Mouse (Mus musculus): ENCODE measurements at regions not wholly inside any gene's neighbourhood (a gene's known extent, or its start where the extent isn't known, plus 50 kb on each side); places are given as distances from the start of the nearest gene placed in this dataset.
"Not testable (repeated sequence)": the region's sequence is repeated elsewhere in the genome, so short reads cannot be mapped to it uniquely, and the experiment has no call there.

- no peaks in the 10 kb centered on the region for H3K27me3 ChIP-seq (ENCODE audit: insufficient read depth, low read length)
- ATAC-seq (replicated peaks; ENCODE audit: low FRiP score, low read depth), result no peak
- WGBS, result 88% methylated on average over 10 of the region's 10 CpGs
- no peaks in the 10 kb centered on the region for H3K9me3 ChIP-seq (replicated peaks; ENCODE audit: low read length)
- no peak for TF ChIP-seq CTCF (IDR thresholded peaks at IDR 0.05; ENCODE audit: low read depth)
- no peak overlapping the region for H3K9ac ChIP-seq (ENCODE audit: low read depth, low read length)
- H3K27ac ChIP-seq, result no peak overlapping the region
- H3K4me1 ChIP-seq (replicated peaks; ENCODE audit: insufficient read depth, low read length), result no peaks in the 10 kb centered on the region
- no peak for DNase-seq (ENCODE audit: low spot score)
- no peak overlapping the region for H3K4me2 ChIP-seq (ENCODE audit: low read length)
- no peaks in the 10 kb centered on the region for H3K36me3 ChIP-seq (ENCODE audit: insufficient read depth, low read length)
- H3K4me3 ChIP-seq (replicated peaks; ENCODE audit: low read depth, low read length), result no peak overlapping the region
Observed at GRCm38 (mm10) chr10:57291596-57291995, 194.6 kb upstream of the Hsf2 start.

- DNase-seq (ENCODE audit: low spot score) (no peak), ATAC-seq (replicated peaks; ENCODE audit: low FRiP score, low read depth) (no peak)
- Histone ChIP-seq H3K27me3 (ENCODE audit: insufficient read depth, low read length) (no peaks in the 10 kb centered on the region), H3K36me3 (ENCODE audit: insufficient read depth, low read length) (no peaks in the 10 kb centered on the region), H3K9me3 (replicated peaks; ENCODE audit: low read length) (no peaks in the 10 kb centered on the region), H3K4me3 (replicated peaks; ENCODE audit: low read depth, low read length) (no peak overlapping the region), H3K4me1 (replicated peaks; ENCODE audit: insufficient read depth, low read length) (no peaks in the 10 kb centered on the region), H3K27ac (no peak overlapping the region), H3K9ac (ENCODE audit: low read depth, low read length) (no peak overlapping the region), H3K4me2 (ENCODE audit: low read length) (no peak overlapping the region)
- no peak for TF ChIP-seq CTCF (IDR thresholded peaks at IDR 0.05; ENCODE audit: low read depth)
- 63% methylated on average over 3 of the region's 3 CpGs for WGBS
Observed at GRCm38 (mm10) chr10:57313799-57314198, 172.4 kb upstream of the Hsf2 start.

- no peaks in the 10 kb centered on the region for H3K36me3 ChIP-seq (ENCODE audit: insufficient read depth, low read length)
- peak; percentile 68 for TF ChIP-seq CTCF (IDR thresholded peaks at IDR 0.05; ENCODE audit: low read depth)
- H3K9ac ChIP-seq (ENCODE audit: low read depth, low read length), result no peak overlapping the region
- no peaks in the 10 kb centered on the region for H3K9me3 ChIP-seq (replicated peaks; ENCODE audit: low read length)
- no peaks in the 10 kb centered on the region for H3K4me1 ChIP-seq (replicated peaks; ENCODE audit: insufficient read depth, low read length)
- H3K4me2 ChIP-seq (ENCODE audit: low read length), result no peak overlapping the region
- H3K4me3 ChIP-seq (replicated peaks; ENCODE audit: low read depth, low read length), result no peak overlapping the region
- H3K27me3 ChIP-seq (ENCODE audit: insufficient read depth, low read length), result no peaks in the 10 kb centered on the region
- DNase-seq (ENCODE audit: low spot score) (peak; percentile 53), ATAC-seq (replicated peaks; ENCODE audit: low FRiP score, low read depth) (no peak)
- no peak overlapping the region for H3K27ac ChIP-seq
Observed at GRCm38 (mm10) chr10:57317067-57317466, 169.1 kb upstream of the Hsf2 start.

- H3K4me2 ChIP-seq (ENCODE audit: low read length), result no peak overlapping the region
Observed at GRCm38 (mm10) chr10:57319171-57319570, 167.0 kb upstream of the Hsf2 start.

GRCm38 (mm10) chr10:57322717-57323424 lies 163.3 kb upstream of the Hsf2 start:
- ATAC-seq (replicated peaks; ENCODE audit: low FRiP score, low read depth) (no peak), DNase-seq (ENCODE audit: low spot score) (no peak)
- no peaks in the 10 kb centered on the region for H3K9me3 ChIP-seq (replicated peaks; ENCODE audit: low read length)
- no peaks in the 10 kb centered on the region for H3K36me3 ChIP-seq (ENCODE audit: insufficient read depth, low read length)
- no peak overlapping the region for H3K4me3 ChIP-seq (replicated peaks; ENCODE audit: low read depth, low read length)
- H3K27ac ChIP-seq, result no peak overlapping the region
- no peak overlapping the region for H3K4me2 ChIP-seq (ENCODE audit: low read length)
- WGBS, result 83% methylated on average over 2 of the region's 2 CpGs
- H3K4me1 ChIP-seq (replicated peaks; ENCODE audit: insufficient read depth, low read length), result no peaks in the 10 kb centered on the region
- H3K9ac ChIP-seq (ENCODE audit: low read depth, low read length), result no peak overlapping the region
- no peaks in the 10 kb centered on the region for H3K27me3 ChIP-seq (ENCODE audit: insufficient read depth, low read length)
- TF ChIP-seq CTCF (IDR thresholded peaks at IDR 0.05; ENCODE audit: low read depth), result no peak

More at GRCm38 (mm10) chr10:57319171-57319570, 167.0 kb upstream of the Hsf2 start:
- Histone ChIP-seq H3K9ac (ENCODE audit: low read depth, low read length) (no peak overlapping the region), H3K27me3 (ENCODE audit: insufficient read depth, low read length) (no peaks in the 10 kb centered on the region), H3K4me3 (replicated peaks; ENCODE audit: low read depth, low read length) (no peak overlapping the region), H3K27ac (no peak overlapping the region), H3K4me1 (replicated peaks; ENCODE audit: insufficient read depth, low read length) (no peaks in the 10 kb centered on the region), H3K9me3 (replicated peaks; ENCODE audit: low read length) (no peaks in the 10 kb centered on the region), H3K36me3 (ENCODE audit: insufficient read depth, low read length) (no peaks in the 10 kb centered on the region)
- no peak for ATAC-seq (replicated peaks; ENCODE audit: low FRiP score, low read depth)
- TF ChIP-seq CTCF (IDR thresholded peaks at IDR 0.05; ENCODE audit: low read depth), result no peak
- DNase-seq (ENCODE audit: low spot score), result no peak
- 43% methylated on average over 2 of the region's 2 CpGs for WGBS

GRCm38 (mm10) chr10:57324226-57324625 lies 162.0 kb upstream of the Hsf2 start:
- ATAC-seq (replicated peaks; ENCODE audit: low FRiP score, low read depth), result no peak
- Histone ChIP-seq H3K4me3 (replicated peaks; ENCODE audit: low read depth, low read length) (no peak overlapping the region), H3K9me3 (replicated peaks; ENCODE audit: low read length) (no peaks in the 10 kb centered on the region), H3K9ac (ENCODE audit: low read depth, low read length) (no peak overlapping the region), H3K27ac (no peak overlapping the region), H3K36me3 (ENCODE audit: insufficient read depth, low read length) (no peaks in the 10 kb centered on the region), H3K4me1 (replicated peaks; ENCODE audit: insufficient read depth, low read length) (no peaks in the 10 kb centered on the region), H3K27me3 (ENCODE audit: insufficient read depth, low read length) (no peaks in the 10 kb centered on the region), H3K4me2 (ENCODE audit: low read length) (no peak overlapping the region)
- TF ChIP-seq CTCF (IDR thresholded peaks at IDR 0.05; ENCODE audit: low read depth), result no peak
- WGBS, result 67% methylated on average over 1 of the region's 1 CpGs
- DNase-seq (ENCODE audit: low spot score), result no peak

- not testable (repeated sequence) for H3K4me2 ChIP-seq (ENCODE audit: low read length); DNase-seq (ENCODE audit: low spot score); H3K9me3 ChIP-seq (replicated peaks; ENCODE audit: low read length); H3K4me1 ChIP-seq (replicated peaks; ENCODE audit: insufficient read depth, low read length); H3K27me3 ChIP-seq (ENCODE audit: insufficient read depth, low read length); H3K27ac ChIP-seq; H3K36me3 ChIP-seq (ENCODE audit: insufficient read depth, low read length); ATAC-seq (replicated peaks; ENCODE audit: low FRiP score, low read depth); H3K4me3 ChIP-seq (replicated peaks; ENCODE audit: low read depth, low read length); H3K9ac ChIP-seq (ENCODE audit: low read depth, low read length)
- 93% methylated on average over 1 of the region's 1 CpGs for WGBS
Observed at GRCm38 (mm10) chr10:57362781-57363180, 123.4 kb upstream of the Hsf2 start.

Measured in kidney, postnatal 0 days (tissue).